Mouse (Mus musculus) Muller cell, postnatal 12 days (primary cell): Measurements from ENCODE around the gene Slc25a11.

Source experiments
- DNase-seq: peaks from one replicate; pipeline ENCODE4 v3.0.0-alpha.2; 2015; ENCODE audit errors: inconsistent ontology term

Gene Slc25a11

GRCm38 (mm10) chr11:70646691-70647650 is at the start of gene Slc25a11, which contains the start of gene Rnf167:
TSS of gene Slc25a11 (minus strand) at chr11:70647479.
TSS of gene Rnf167 (plus strand) at chr11:70647235.
- peak; percentile 98 for DNase-seq

- DNase-seq: no peak
These were observed 46.2 kb upstream of the Slc25a11 start for GRCm38 (mm10) chr11:70693504-70693903.

- DNase-seq: no peak
These were observed 42.3 kb upstream of the Slc25a11 start for GRCm38 (mm10) chr11:70689578-70689977.

- DNase-seq: peak; percentile 58
These were observed 41.1 kb upstream of the Slc25a11 start for GRCm38 (mm10) chr11:70688372-70688771.

GRCm38 (mm10) chr11:70687601-70688199 is 40.4 kb upstream of the Slc25a11 start, which contains the start of gene Camta2:
TSS of gene Camta2 (minus strand) at chr11:70688105.
- DNase-seq: peak; percentile 90

- peak; percentile 27 for DNase-seq
These were observed 39.8 kb upstream of the Slc25a11 start for GRCm38 (mm10) chr11:70686901-70687566.

GRCm38 (mm10) chr11:70683640-70684039 is 36.4 kb upstream of the Slc25a11 start:
- no peak for DNase-seq

GRCm38 (mm10) chr11:70681897-70682581 is 34.8 kb upstream of the Slc25a11 start:
- peak; percentile 78 for DNase-seq

GRCm38 (mm10) chr11:70681170-70681569 is 33.9 kb upstream of the Slc25a11 start:
- no peak for DNase-seq

GRCm38 (mm10) chr11:70679894-70680293 is 32.6 kb upstream of the Slc25a11 start:
- DNase-seq: no peak

GRCm38 (mm10) chr11:70679361-70679760 is 32.1 kb upstream of the Slc25a11 start:
- no peak for DNase-seq

- no peak for DNase-seq
These were observed 31.3 kb upstream of the Slc25a11 start for GRCm38 (mm10) chr11:70678576-70678975.

- DNase-seq: no peak
These were observed 30.8 kb upstream of the Slc25a11 start for GRCm38 (mm10) chr11:70678092-70678491.

- DNase-seq: no peak
These were observed 27.2 kb upstream of the Slc25a11 start for GRCm38 (mm10) chr11:70674501-70674900.

GRCm38 (mm10) chr11:70674014-70674413 is 26.7 kb upstream of the Slc25a11 start:
- DNase-seq: no peak

- no peak for DNase-seq
These were observed 24.2 kb upstream of the Slc25a11 start for GRCm38 (mm10) chr11:70671333-70672047.

GRCm38 (mm10) chr11:70670483-70670882 is 23.2 kb upstream of the Slc25a11 start:
- peak; percentile 31 for DNase-seq

GRCm38 (mm10) chr11:70669582-70670345 is 22.5 kb upstream of the Slc25a11 start:
- DNase-seq: peak; percentile 88

- peak; percentile 98 for DNase-seq
These were observed 21.7 kb upstream of the Slc25a11 start, which contains the start of gene Spag7 for GRCm38 (mm10) chr11:70668771-70669505. TSS of gene Spag7 (minus strand) at chr11:70669416.
